Mouse (Mus musculus) embryo, embryonic 11.5 days (tissue): ENCODE data around the gene Rpl10l.

Experiments
- DNase-seq: peaks from one replicate; pipeline ENCODE4 v3.0.0-alpha.2; 2012; ENCODE audit warnings: low read depth, low spot score

The Rpl10l gene

GRCm38 (mm10) chr12:66283991-66284622 is at the start of gene Rpl10l:
Gene Rpl10l (minus strand): TSS chr12:66284401.
- no peak for DNase-seq

- no peak for DNase-seq
Measured at GRCm38 (mm10) chr12:66275890-66276289, 8.3 kb downstream of the Rpl10l start.

GRCm38 (mm10) chr12:66245461-66246099 is 38.6 kb downstream of the Rpl10l start:
- no peak for DNase-seq

- DNase-seq: no peak
Measured at GRCm38 (mm10) chr12:66234158-66234557, 50.0 kb downstream of the Rpl10l start.
